Mouse (Mus musculus): ENCODE data around the gene Helt. TPM values are rescaled to one million over a fixed set of nuclear protein-coding genes. Genes with fewer than 3 reads are reported as not detected.

Gene Helt
- total RNA-seq, 2 experiments from 2014 or later = not detected

Other genes starting within 250 kb of the Helt start
- 10 to 100 TPM; 13.4 to 16.5 TPM for gene Cfap97, start 142.9 kb downstream of the Helt start, total RNA-seq (2021)
- gene Snx25, start 142.5 kb downstream of the Helt start, total RNA-seq (2021) = 10 to 100 TPM; 13.2 to 13.7 TPM
- 1,000 to 10,000 TPM; 3,766 to 3,984 TPM for gene Slc25a4, start 83.4 kb downstream of the Helt start, total RNA-seq (2021)
- gene Acsl1, start 176.4 kb upstream of the Helt start, total RNA-seq (2021) = 100 to 1,000 TPM; 855 to 861 TPM